Mouse (Mus musculus) midbrain, embryonic 10.5 days (tissue): ENCODE measurements around the gene Fam216a. TPM values are rescaled to one million over a fixed set of nuclear protein-coding genes. Genes with fewer than 3 reads are reported as not detected.
A peak's percentile ranks its signal among the peaks of the same experiment; 100 is the strongest.

Source experiments
- DNase-seq: peaks from one replicate; pipeline ENCODE4 v3.0.0-alpha.2; 2017; ENCODE audit warnings: low spot score
- H3K27ac ChIP-seq: fragments of 300-500 bp; sonication (generic); replicated peaks from 2 replicates; pipeline ENCODE4 v1.5.1; 2016; ENCODE audit warnings: mild to moderate bottlenecking
- H3K27me3 ChIP-seq: fragments of 300-500 bp; sonication (generic); 2 replicates; pipeline ENCODE4 v1.6.1; 2016; ENCODE audit warnings: low read depth, mild to moderate bottlenecking; ENCODE audit not compliant: poor library complexity, severe bottlenecking
- H3K36me3 ChIP-seq: fragments of 300-500 bp; sonication (generic); 2 replicates; pipeline ENCODE4 v1.6.1; 2016; ENCODE audit warnings: mild to moderate bottlenecking, moderate library complexity
- H3K4me1 ChIP-seq: fragments of 300-500 bp; sonication (generic); 2 replicates; pipeline ENCODE4 v1.6.1; 2016
- H3K4me3 ChIP-seq: fragments of 300-500 bp; sonication (generic); 2 replicates; pipeline ENCODE4 v1.5.1; 2016; ENCODE audit warnings: mild to moderate bottlenecking, moderate library complexity
- H3K9me3 ChIP-seq: fragments of 300-500 bp; sonication (generic); replicated peaks from 2 replicates; pipeline ENCODE4 v1.6.1; 2016; ENCODE audit warnings: mild to moderate bottlenecking
- WGBS: fragments of 180-500 bp; shearing (Covaris S2); methylation state at CpG from one replicate; pipeline ENCODE4 v1.1.7; 2016; 5-methylcytosine and 5-hydroxymethylcytosine counted together
- polyA plus RNA-seq: library from polyadenylated mRNA; unstranded; fragments of >200 nt; fragmentation: Nextera tagmentation; extraction: Ambion mirVana; gene quantifications from 2 replicates; pipeline ENCODE4 v1.2.1, GENCODE M21; 2016

The Fam216a gene
- polyA plus RNA-seq, 1 experiment from 2014 or later = 85.5 TPM

- Histone ChIP-seq H3K4me3 (no peak overlapping the region), H3K4me1 (no peaks in the 10 kb centered on the region), H3K27me3 (no peaks in the 10 kb centered on the region), H3K36me3 (peaks cover 96% of the 10 kb centered on the region), H3K9me3 (no peaks in the 10 kb centered on the region), H3K27ac (no peak overlapping the region)
- WGBS = 25% methylated on average over 8 of the region's 8 CpGs
- peak; percentile 64 for DNase-seq
These were observed 29.1 kb upstream of the Fam216a start for GRCm38 (mm10) chr5:122401303-122401640.

GRCm38 (mm10) chr5:122400628-122401302 is 28.6 kb upstream of the Fam216a start:
- Histone ChIP-seq H3K27ac (no peak overlapping the region), H3K27me3 (no peaks in the 10 kb centered on the region), H3K4me1 (no peaks in the 10 kb centered on the region), H3K4me3 (no peak overlapping the region), H3K36me3 (peaks cover 91% of the 10 kb centered on the region), H3K9me3 (no peaks in the 10 kb centered on the region)
- DNase-seq = no peak
- 90% methylated on average over 18 of the region's 18 CpGs for WGBS

- DNase-seq = no peak
- Histone ChIP-seq H3K27ac (no peak overlapping the region), H3K4me1 (no peaks in the 10 kb centered on the region), H3K9me3 (no peaks in the 10 kb centered on the region), H3K4me3 (no peak overlapping the region), H3K36me3 (peaks cover 86% of the 10 kb centered on the region), H3K27me3 (no peaks in the 10 kb centered on the region)
- 97% methylated on average over 8 of the region's 8 CpGs for WGBS
These were observed 27.7 kb upstream of the Fam216a start for GRCm38 (mm10) chr5:122399871-122400270.

- H3K4me1 ChIP-seq = peaks cover 9% of the 10 kb centered on the region
- H3K4me3 ChIP-seq = no peak overlapping the region
- no peak overlapping the region for H3K27ac ChIP-seq
- H3K36me3 ChIP-seq = peaks cover 68% of the 10 kb centered on the region
- H3K27me3 ChIP-seq = no peaks in the 10 kb centered on the region
- 94% methylated on average over 8 of the region's 8 CpGs for WGBS
- no peaks in the 10 kb centered on the region for H3K9me3 ChIP-seq
- DNase-seq = no peak
These were observed 25.3 kb upstream of the Fam216a start for GRCm38 (mm10) chr5:122397495-122397894.

- no peak for DNase-seq
- no peaks in the 10 kb centered on the region for H3K9me3 ChIP-seq
- H3K27ac ChIP-seq = no peak overlapping the region
- H3K4me3 ChIP-seq = no peak overlapping the region
- WGBS = 89% methylated on average over 10 of the region's 10 CpGs
- H3K36me3 ChIP-seq = peaks cover 61% of the 10 kb centered on the region
- H3K27me3 ChIP-seq = no peaks in the 10 kb centered on the region
- H3K4me1 ChIP-seq = peaks cover 13% of the 10 kb centered on the region
These were observed 24.6 kb upstream of the Fam216a start for GRCm38 (mm10) chr5:122396791-122397190.

GRCm38 (mm10) chr5:122393887-122394286 is 21.7 kb upstream of the Fam216a start:
- Histone ChIP-seq H3K27ac (no peak overlapping the region), H3K4me3 (0 out of 2 replicates have a peak overlapping the region, but pooled peaks have one; percentile 91), H3K36me3 (peaks cover 33% of the 10 kb centered on the region), H3K27me3 (no peaks in the 10 kb centered on the region), H3K9me3 (no peaks in the 10 kb centered on the region), H3K4me1 (peaks cover 13% of the 10 kb centered on the region)
- WGBS = 52% methylated on average over 2 of the region's 2 CpGs
- DNase-seq = peak; percentile 67

GRCm38 (mm10) chr5:122392227-122393004 is 20.3 kb upstream of the Fam216a start:
- H3K27ac ChIP-seq = peak overlapping the region; percentile 85
- H3K36me3 ChIP-seq = peaks cover 20% of the 10 kb centered on the region
- DNase-seq = peak; percentile 31
- peaks cover 13% of the 10 kb centered on the region for H3K4me1 ChIP-seq
- H3K27me3 ChIP-seq = no peaks in the 10 kb centered on the region
- no peaks in the 10 kb centered on the region for H3K9me3 ChIP-seq
- 18% methylated on average over 19 of the region's 19 CpGs for WGBS
- peak overlapping the region; percentile 91 for H3K4me3 ChIP-seq

GRCm38 (mm10) chr5:122391786-122392180 is 19.6 kb upstream of the Fam216a start, which contains the start of gene Arpc3:
Arpc3 (plus strand) TSS chr5:122391878.
- peak within 1 kb of the TSS; percentile 91 for H3K4me3 ChIP-seq
- H3K4me1 ChIP-seq = peaks cover 13% of the 10 kb centered on the region
- no peaks in the 10 kb centered on the region for H3K9me3 ChIP-seq
- no peaks in the 10 kb centered on the region for H3K27me3 ChIP-seq
- H3K36me3 ChIP-seq = peaks cover 13% of the 10 kb centered on the region
- peak; percentile 90 for DNase-seq
- WGBS = under 1% methylated on average over 39 of the region's 39 CpGs
- H3K27ac ChIP-seq = peak within 1 kb of the TSS; percentile 85

- peak overlapping the region; percentile 85 for H3K27ac ChIP-seq
- 54% methylated on average over 16 of the region's 16 CpGs for WGBS
- peaks cover 13% of the 10 kb centered on the region for H3K4me1 ChIP-seq
- no peaks in the 10 kb centered on the region for H3K27me3 ChIP-seq
- no peak for DNase-seq
- H3K4me3 ChIP-seq = peak overlapping the region; percentile 91
- H3K9me3 ChIP-seq = no peaks in the 10 kb centered on the region
- H3K36me3 ChIP-seq = 0 out of 2 replicates have a peak, but pooled peaks cover 10% of the 10 kb centered on the region
These were observed 19.1 kb upstream of the Fam216a start for GRCm38 (mm10) chr5:122391178-122391785.

- no peaks in the 10 kb centered on the region for H3K27me3 ChIP-seq
- no peak overlapping the region for H3K27ac ChIP-seq
- 0 out of 2 replicates have a peak, but pooled peaks cover 10% of the 10 kb centered on the region for H3K36me3 ChIP-seq
- no peak overlapping the region for H3K4me3 ChIP-seq
- no peaks in the 10 kb centered on the region for H3K9me3 ChIP-seq
- DNase-seq = no peak
- H3K4me1 ChIP-seq = peaks cover 13% of the 10 kb centered on the region
These were observed 18.5 kb upstream of the Fam216a start for GRCm38 (mm10) chr5:122390671-122391070.

GRCm38 (mm10) chr5:122390006-122390405 is 17.8 kb upstream of the Fam216a start:
- H3K27ac ChIP-seq = no peak overlapping the region
- 0 out of 2 replicates have a peak, but pooled peaks cover 7% of the 10 kb centered on the region for H3K36me3 ChIP-seq
- peaks cover 13% of the 10 kb centered on the region for H3K4me1 ChIP-seq
- no peak overlapping the region for H3K4me3 ChIP-seq
- no peaks in the 10 kb centered on the region for H3K9me3 ChIP-seq
- H3K27me3 ChIP-seq = no peaks in the 10 kb centered on the region
- WGBS = 84% methylated on average over 5 of the region's 5 CpGs
- no peak for DNase-seq

- Histone ChIP-seq H3K27ac (no peak overlapping the region), H3K4me1 (no peaks in the 10 kb centered on the region), H3K27me3 (no peaks in the 10 kb centered on the region), H3K36me3 (peaks cover 76% of the 10 kb centered on the region), H3K9me3 (no peaks in the 10 kb centered on the region), H3K4me3 (no peak overlapping the region)
- peak; percentile 69 for DNase-seq
- 66% methylated on average over 11 of the region's 11 CpGs for WGBS
These were observed 7.4 kb upstream of the Fam216a start for GRCm38 (mm10) chr5:122379374-122380155.
